Mouse (Mus musculus) thymus, adult 2 months (tissue): ENCODE results near the gene P4ha2. TPM values are rescaled to one million over a fixed set of nuclear protein-coding genes. Genes with fewer than 3 reads are reported as not detected.

Experiments
- DNase-seq: peaks from one replicate; pipeline ENCODE4 v3.0.0; 2021
- H3K27ac ChIP-seq: fragments of 200-500 bp; 2 replicates; pipeline ENCODE4 v1.5.1; 2012; ENCODE audit warnings: low read length, control low read depth; ENCODE audit not compliant: control insufficient read depth, insufficient read depth
- H3K27me3 ChIP-seq: fragments of 200-500 bp; 2 replicates; pipeline ENCODE4 v1.6.1; 2012; ENCODE audit warnings: mild to moderate bottlenecking, low read length, moderate library complexity, mixed read lengths; ENCODE audit not compliant: control insufficient read depth, insufficient read depth
- H3K36me3 ChIP-seq: fragments of 200-500 bp; 2 replicates; pipeline ENCODE4 v1.6.1; 2012; ENCODE audit warnings: mild to moderate bottlenecking, low read length, moderate library complexity; ENCODE audit not compliant: control insufficient read depth, insufficient read depth
- H3K4me1 ChIP-seq: fragments of 200-500 bp; replicated peaks from 2 replicates; pipeline ENCODE4 v1.6.1; 2012; ENCODE audit warnings: low read length; ENCODE audit not compliant: control insufficient read depth, insufficient read depth
- H3K4me3 ChIP-seq: fragments of 200-500 bp; 2 replicates; pipeline ENCODE4 v1.5.1; 2012; ENCODE audit warnings: mild to moderate bottlenecking, low read length, control low read depth, moderate library complexity; ENCODE audit not compliant: control insufficient read depth, insufficient read depth
- CTCF ChIP-seq: fragments of 200-500 bp; IDR thresholded peaks from 2 replicates; pipeline ENCODE4 v1.5.1; 2012; ENCODE audit warnings: mild to moderate bottlenecking, control low read depth, low read length, moderate library complexity, borderline replicate concordance; ENCODE audit not compliant: control insufficient read depth, poor library complexity, insufficient read depth; ENCODE audit errors: extremely low read depth
- POLR2A ChIP-seq: fragments of 200-500 bp; IDR thresholded peaks from 2 replicates; pipeline ENCODE4 v1.6.1; 2012; ENCODE audit warnings: mild to moderate bottlenecking, low read length, control low read depth, moderate library complexity; ENCODE audit not compliant: control insufficient read depth, poor library complexity, insufficient read depth; ENCODE audit errors: extremely low read depth
- WGBS: fragments of 180-500 bp; shearing (Covaris S2); methylation state at CpG from one replicate; pipeline ENCODE4 v1.1.7; 2018; 5-methylcytosine and 5-hydroxymethylcytosine counted together
- polyA plus RNA-seq: library from polyadenylated mRNA; depleted of rRNA; stranded (reverse); fragments of >200 nt; gene quantifications from 2 replicates; pipeline ENCODE4 v1.2.3, GENCODE M21; 2012

Gene P4ha2
- polyA plus RNA-seq, 1 experiment, result 4.6 TPM

- DNase-seq, result no peak
- peaks cover 27% of the 10 kb centered on the region for H3K4me1 ChIP-seq
- H3K27ac ChIP-seq, result no peak overlapping the region
- no peak overlapping the region for H3K4me3 ChIP-seq
- H3K36me3 ChIP-seq, result no peaks in the 10 kb centered on the region
- no peaks in the 10 kb centered on the region for H3K27me3 ChIP-seq
- TF ChIP-seq CTCF (no peak), POLR2A (no peak)
- whole genome bisulfite sequencing, result 91% methylated on average over 8 of the region's 8 CpGs
These were observed 43.8 kb upstream of the P4ha2 start for GRCm38 (mm10) chr11:54056132-54056531.

- no peak overlapping the region for H3K4me3 ChIP-seq
- H3K36me3 ChIP-seq, result no peaks in the 10 kb centered on the region
- 64% methylated on average over 2 of the region's 2 CpGs for WGBS
- no peak for DNase-seq
- H3K27ac ChIP-seq, result no peak overlapping the region
- H3K4me1 ChIP-seq, result peaks cover 38% of the 10 kb centered on the region
- no peak for TF ChIP-seq POLR2A
- TF ChIP-seq CTCF, result no peak
- no peaks in the 10 kb centered on the region for H3K27me3 ChIP-seq
These were observed 42.5 kb upstream of the P4ha2 start for GRCm38 (mm10) chr11:54057428-54057827.

- Histone ChIP-seq H3K36me3 (no peaks in the 10 kb centered on the region), H3K27ac (no peak overlapping the region), H3K4me1 (peaks cover 44% of the 10 kb centered on the region), H3K27me3 (no peaks in the 10 kb centered on the region), H3K4me3 (no peak overlapping the region)
- DNase-seq, result no peak
- TF ChIP-seq CTCF, result no peak
- no peak for TF ChIP-seq POLR2A
- 95% methylated on average over 10 of the region's 10 CpGs for WGBS
These were observed 41.8 kb upstream of the P4ha2 start for GRCm38 (mm10) chr11:54058056-54058617.

GRCm38 (mm10) chr11:54058643-54059042 lies 41.3 kb upstream of the P4ha2 start:
- Histone ChIP-seq H3K27me3 (no peaks in the 10 kb centered on the region), H3K4me1 (peaks cover 49% of the 10 kb centered on the region), H3K4me3 (no peak overlapping the region), H3K27ac (no peak overlapping the region), H3K36me3 (no peaks in the 10 kb centered on the region)
- no peak for DNase-seq
- 83% methylated on average over 6 of the region's 6 CpGs for WGBS
- TF ChIP-seq CTCF, result no peak

- Histone ChIP-seq H3K4me1 (peaks cover 58% of the 10 kb centered on the region), H3K36me3 (no peaks in the 10 kb centered on the region), H3K4me3 (no peak overlapping the region), H3K27ac (no peak overlapping the region), H3K27me3 (no peaks in the 10 kb centered on the region; the same call in 1 of the 2 replicates)
- 69% methylated on average over 1 of the region's 1 CpGs for WGBS
- no peak for TF ChIP-seq CTCF
- no peak for TF ChIP-seq POLR2A
- DNase-seq, result no peak
These were observed 40.4 kb upstream of the P4ha2 start for GRCm38 (mm10) chr11:54059526-54059925.

GRCm38 (mm10) chr11:54060316-54060715 lies 39.6 kb upstream of the P4ha2 start:
- TF ChIP-seq POLR2A, result no peak
- no peak for TF ChIP-seq CTCF
- peaks cover 65% of the 10 kb centered on the region for H3K4me1 ChIP-seq
- no peaks in the 10 kb centered on the region for H3K36me3 ChIP-seq
- H3K4me3 ChIP-seq, result no peak overlapping the region
- 91% methylated on average over 9 of the region's 9 CpGs for WGBS
- no peaks in the 10 kb centered on the region; the same call in 1 of the 2 replicates for H3K27me3 ChIP-seq
- no peak overlapping the region for H3K27ac ChIP-seq
- DNase-seq, result no peak
